Mouse (Mus musculus) G1E-ER4 (cell line): ENCODE measurements around the gene Spc24. TPM values are rescaled to one million over a fixed set of nuclear protein-coding genes. Genes with fewer than 3 reads are reported as not detected.

Experiments
- GATA1 ChIP-seq: IDR thresholded peaks from one replicate; pipeline ENCODE4 v1.8.0; 2012; ENCODE audit warnings: low read length, inconsistent platforms
- polyA plus RNA-seq: library from polyadenylated mRNA; stranded (reverse); fragments of >175 nt; gene quantifications from 2 replicates; pipeline ENCODE4 v1.2.3, GENCODE M21; 2012

Gene Spc24
- polyA plus RNA-seq, 1 experiment, result 123 TPM

GRCm38 (mm10) chr9:21791861-21792260, 31.8 kb upstream of the Spc24 start:
- TF ChIP-seq GATA1, result no peak

- TF ChIP-seq GATA1, result no peak
Measured at GRCm38 (mm10) chr9:21788234-21788633, 28.1 kb upstream of the Spc24 start.

- no peak for TF ChIP-seq GATA1
Measured at GRCm38 (mm10) chr9:21787654-21788053, 27.6 kb upstream of the Spc24 start.

GRCm38 (mm10) chr9:21786906-21787305, 26.8 kb upstream of the Spc24 start:
- TF ChIP-seq GATA1, result no peak

GRCm38 (mm10) chr9:21784517-21785307, 24.6 kb upstream of the Spc24 start:
- no peak for TF ChIP-seq GATA1

- no peak for TF ChIP-seq GATA1
Measured at GRCm38 (mm10) chr9:21781657-21782468, 21.8 kb upstream of the Spc24 start.

GRCm38 (mm10) chr9:21777726-21778125, 17.6 kb upstream of the Spc24 start:
- TF ChIP-seq GATA1, result no peak

- no peak for TF ChIP-seq GATA1
Measured at GRCm38 (mm10) chr9:21774353-21774752, 14.2 kb upstream of the Spc24 start.

GRCm38 (mm10) chr9:21769558-21770183, 9.6 kb upstream of the Spc24 start:
- TF ChIP-seq GATA1, result no peak

- no peak for TF ChIP-seq GATA1
Measured at GRCm38 (mm10) chr9:21768511-21769411, 8.7 kb upstream of the Spc24 start.

GRCm38 (mm10) chr9:21767896-21768295, 7.8 kb upstream of the Spc24 start:
- TF ChIP-seq GATA1, result no peak

GRCm38 (mm10) chr9:21764084-21764999, 4.2 kb upstream of the Spc24 start:
- TF ChIP-seq GATA1, result no peak

- no peak for TF ChIP-seq GATA1
Measured at GRCm38 (mm10) chr9:21762135-21762534, 2.0 kb upstream of the Spc24 start.

- TF ChIP-seq GATA1, result no peak
Measured at GRCm38 (mm10) chr9:21759718-21760117, 385 bp downstream of the Spc24 start.
